16 mouse cellular contexts compared by ENCODE assay signal in genomic region chr4:58285687-58286086, GRCm38 (mm10). TPM values are rescaled to one million over a fixed set of nuclear protein-coding genes. Genes with fewer than 3 reads are reported as not detected.
DNase-seq lines count a peak whose midpoint lies in the region; ATAC-seq and TF ChIP-seq lines count a peak whose summit lies in the region.
"Had no signal": no experiment of that assay in that cellular context is flagged by ENCODE, and none has a peak within 500 bp of the region (broad histone marks: within the 10 kb centered on the region; RNA-seq: fewer than 3 reads in every experiment).

Gene Musk, plus strand, starts transcription at chr4:58285960.

- peak; percentile 14 for TF ChIP-seq POLR2A in myocyte (IDR thresholded peaks at IDR 0.05; ENCODE audit: insufficient read length, low read depth)

- DNase-seq in heart, postnatal 25 days (ENCODE audit: low spot score): no peak
- DNase-seq in gastrocnemius, adult 18-20 months (ENCODE audit: low spot score): peak; percentile 76
- DNase-seq in midbrain, embryonic 11.5 days (ENCODE audit: low spot score, missing footprints): no peak
- no peak for DNase-seq in layer of hippocampus, adult 18-20 months (ENCODE audit: low spot score in 2 of 2)
- DNase-seq: adrenal gland, postnatal 36 days; cerebellum, postnatal 25 days; kidney, adult 9 months; lung, postnatal 36 days; right cerebral cortex, postnatal 25 days had no signal

- H3K9ac ChIP-seq in heart, embryonic 15.5 days: no peak within 1 kb of the TSS
- H3K9ac ChIP-seq in midbrain, embryonic 11.5 days (ENCODE audit: low read length): no peak within 1 kb of the TSS
- H3K9ac ChIP-seq: forebrain, embryonic 13.5 days; hindbrain, embryonic 14.5 days; midbrain, embryonic 12.5 days had no signal

- no peak within 1 kb of the TSS for H3K27ac ChIP-seq in heart, embryonic 15.5 days
- H3K27ac ChIP-seq in midbrain, embryonic 11.5 days (ENCODE audit: low read depth, low read length): no peak within 1 kb of the TSS
- H3K27ac ChIP-seq: forebrain, embryonic 13.5 days; hindbrain, embryonic 14.5 days; midbrain, embryonic 12.5 days had no signal

- H3K4me3 ChIP-seq in heart, embryonic 15.5 days: no peak within 1 kb of the TSS
- H3K4me3 ChIP-seq in C2C12 (ENCODE audit: insufficient read depth, poor library complexity, severe bottlenecking) (peak within 1 kb of the TSS; percentile 16), myocyte (peak within 1 kb of the TSS; percentile 47)
- H3K4me3 ChIP-seq in midbrain, embryonic 11.5 days (ENCODE audit: low read depth, low read length): no peak within 1 kb of the TSS
- H3K4me3 ChIP-seq: forebrain, embryonic 13.5 days; midbrain, embryonic 12.5 days had no signal

- 76% methylated on average over 11 of the region's 11 CpGs for WGBS in heart, embryonic 15.5 days
- WGBS in midbrain, embryonic 11.5 days: 54% methylated on average over 11 of the region's 11 CpGs

- TF ChIP-seq CTCF in C2C12 (IDR thresholded peaks at IDR 0.05; ENCODE audit: control insufficient read depth, insufficient read depth, insufficient read length): no peak

- intact Hi-C loops in heart, postnatal 25 days (cut with DNase I): no loop called here

- H3K79me2 ChIP-seq in C2C12 (ENCODE audit: control insufficient read depth, insufficient read depth): no peaks in the 10 kb centered on the region
- peaks cover 30% of the 10 kb centered on the region for H3K79me2 ChIP-seq in myocyte (ENCODE audit: control insufficient read depth, insufficient read depth)

- H3K79me3 ChIP-seq in C2C12 (ENCODE audit: low read depth): no peaks in the 10 kb centered on the region

- no peak for ATAC-seq in heart, embryonic 15.5 days (replicated peaks; ENCODE audit: insufficient number of reproducible peaks, insufficient read depth, low FRiP score, low read depth)
- no peak for ATAC-seq in midbrain, embryonic 11.5 days (ENCODE audit: low FRiP score)
- ATAC-seq: forebrain, embryonic 13.5 days had no signal

- no peaks in the 10 kb centered on the region for H3K9me3 ChIP-seq in heart, embryonic 15.5 days (replicated peaks)
- no peaks in the 10 kb centered on the region for H3K9me3 ChIP-seq in midbrain, embryonic 11.5 days (ENCODE audit: control insufficient read depth, low read length)
- H3K9me3 ChIP-seq: forebrain, embryonic 13.5 days; midbrain, embryonic 12.5 days had no signal

- peak within 1 kb of the TSS; percentile 24; the same call in 1 of the 2 replicates for H3K4me2 ChIP-seq in heart, embryonic 15.5 days
- peak within 1 kb of the TSS; percentile 73 for H3K4me2 ChIP-seq in myocyte (ENCODE audit: low read depth)
- no peak within 1 kb of the TSS for H3K4me2 ChIP-seq in midbrain, embryonic 11.5 days
- H3K4me2 ChIP-seq: forebrain, embryonic 13.5 days; hindbrain, embryonic 14.5 days; midbrain, embryonic 12.5 days had no signal

- no peaks in the 10 kb centered on the region for H3K27me3 ChIP-seq in heart, embryonic 15.5 days
- H3K27me3 ChIP-seq in C2C12 (ENCODE audit: control insufficient read depth, insufficient read depth, insufficient read length) (no peaks in the 10 kb centered on the region), myocyte (ENCODE audit: control insufficient read depth, insufficient read depth, insufficient read length) (no peaks in the 10 kb centered on the region)
- H3K27me3 ChIP-seq in midbrain, embryonic 11.5 days (ENCODE audit: control insufficient read depth, insufficient read depth, low read length): no peaks in the 10 kb centered on the region
- H3K27me3 ChIP-seq: forebrain, embryonic 13.5 days; midbrain, embryonic 12.5 days had no signal

- no peaks in the 10 kb centered on the region for H3K36me3 ChIP-seq in heart, embryonic 15.5 days
- H3K36me3 ChIP-seq in C2C12 (ENCODE audit: control insufficient read depth, insufficient read depth) (no peaks in the 10 kb centered on the region), myocyte (ENCODE audit: control insufficient read depth, insufficient read depth) (no peaks in the 10 kb centered on the region)
- H3K36me3 ChIP-seq in midbrain, embryonic 11.5 days (ENCODE audit: control insufficient read depth, insufficient read depth, low read length): no peaks in the 10 kb centered on the region
- H3K36me3 ChIP-seq: midbrain, embryonic 12.5 days had no signal

- peak within 1 kb of the TSS; percentile 20 for H3ac ChIP-seq in C2C12 (ENCODE audit: control insufficient read depth, insufficient read length, low read depth)
- H3ac ChIP-seq in myocyte (ENCODE audit: control insufficient read depth, insufficient read length): peak within 1 kb of the TSS; percentile 48

- peaks cover 3% of the 10 kb centered on the region; the same call in 1 of the 2 replicates for H3K4me1 ChIP-seq in heart, embryonic 15.5 days (replicated peaks)
- no peaks in the 10 kb centered on the region for H3K4me1 ChIP-seq in midbrain, embryonic 11.5 days (ENCODE audit: control insufficient read depth, insufficient read depth, low read length)
- H3K4me1 ChIP-seq: forebrain, embryonic 13.5 days; midbrain, embryonic 12.5 days had no signal

TF ChIP-seq in C2C12, 6 proteins besides CTCF, POLR2A, EP300 and RAD21:
- TF ChIP-seq MYOD1 (IDR thresholded peaks at IDR 0.05; ENCODE audit: control insufficient read depth, insufficient read length, low read depth) (peak; percentile 95), MYOG (IDR thresholded peaks at IDR 0.05; ENCODE audit: control insufficient read depth, extremely low read depth, insufficient read length) (no peak)
TF ChIP-seq in C2C12: peak in this region for 1.

TF ChIP-seq in myocyte, 11 proteins besides CTCF, POLR2A, EP300 and RAD21:
- TF ChIP-seq USF1 (IDR thresholded peaks at IDR 0.05; ENCODE audit: low read depth) (no peak), REST (IDR thresholded peaks at IDR 0.05; ENCODE audit: insufficient read depth, insufficient read length) (no peak), TCF3 (IDR thresholded peaks at IDR 0.05; ENCODE audit: insufficient read length, low read depth) (peak; percentile 59), POLR2AphosphoS2 (IDR thresholded peaks at IDR 0.05; ENCODE audit: insufficient read length, low read depth) (no peak), CEBPB (IDR thresholded peaks at IDR 0.05; ENCODE audit: insufficient read depth, poor library complexity, severe bottlenecking) (no peak), MYOD1 (IDR thresholded peaks at IDR 0.05; ENCODE audit: control insufficient read depth in 1 of 3, insufficient read length in 2 of 3, low read depth in 2 of 3) (peak; percentile 96 to 98 (median 97)), TCF12 (IDR thresholded peaks at IDR 0.05; ENCODE audit: insufficient read depth, poor library complexity, severe bottlenecking) (no peak), MYOG (IDR thresholded peaks at IDR 0.05; ENCODE audit: control insufficient read depth in 1 of 3, insufficient read depth in 1 of 3, insufficient read length in 2 of 3, low read depth in 2 of 3) (no peak), MAX (IDR thresholded peaks at IDR 0.05; ENCODE audit: low read depth) (no peak), E2F4 (IDR thresholded peaks at IDR 0.05; ENCODE audit: insufficient read depth) (no peak), SRF (IDR thresholded peaks at IDR 0.05; ENCODE audit: control insufficient read depth, insufficient read length, low read depth) (no peak)

RNA-seq across cellular contexts. Expression of gene Musk, which starts in this region (rescaled TPM):
- polyA plus RNA-seq in heart, embryonic 15.5 days (2015; fragmentation: Nextera tagmentation; extraction: Ambion mirVana): 0.19 TPM in 1 of 2 replicates, not detected in the other
- total RNA-seq in heart, postnatal 25 days (2021): under 1 TPM; 0.57 to 0.70 TPM
- polyA plus RNA-seq in C2C12 (2012; fragmentation: generic; extraction: Trizol): 10.1 TPM
- 10 to 100 TPM; 21.8 to 44.1 TPM for total RNA-seq in gastrocnemius, adult 18-20 months (2021)
- 17.5 TPM for polyA plus RNA-seq in myocyte (2012; fragmentation: generic; extraction: Trizol)
- not detected in 2 replicates for polyA plus RNA-seq in midbrain, embryonic 11.5 days (2014; fragmentation: Nextera tagmentation; extraction: Ambion mirVana)
- 1 to 10 TPM; 1.2 to 1.9 TPM for total RNA-seq in layer of hippocampus, adult 18-20 months (2021)
- total RNA-seq: MEL had no signal
- polyA plus RNA-seq: forebrain, embryonic 13.5 days; midbrain, embryonic 12.5 days had no signal

Comparison
In these comparisons a context has a peak if more than half of its experiments do, and no peak if none do; other contexts are left out.
1. RNA of gene Musk (total RNA-seq): 21.8 to 44.1 TPM in gastrocnemius, adult 18-20 months; 1.2 to 1.9 TPM in layer of hippocampus, adult 18-20 months and 0.57 to 0.70 TPM in heart, postnatal 25 days; every median in the first group is over 4 times any median in the second.
2. H3K4me3 ChIP-seq: peak in C2C12 (single experiment) and myocyte (single experiment); none in heart, embryonic 15.5 days (single experiment) and midbrain, embryonic 11.5 days (single experiment).